Mouse (Mus musculus): ENCODE data around the gene Dvl3. TPM values are rescaled to one million over a fixed set of nuclear protein-coding genes. Genes with fewer than 3 reads are reported as not detected.
A peak's percentile ranks its signal among the peaks of the same experiment; 100 is the strongest.
"Not testable (repeated sequence)": the region's sequence is repeated elsewhere in the genome, so short reads cannot be mapped to it uniquely, and the experiment has no call there.

The Dvl3 gene
- 49.1 and 52.6 TPM in 2 replicates for polyA plus RNA-seq (2016; fragmentation: Nextera tagmentation; extraction: Ambion mirVana)

DNA sequence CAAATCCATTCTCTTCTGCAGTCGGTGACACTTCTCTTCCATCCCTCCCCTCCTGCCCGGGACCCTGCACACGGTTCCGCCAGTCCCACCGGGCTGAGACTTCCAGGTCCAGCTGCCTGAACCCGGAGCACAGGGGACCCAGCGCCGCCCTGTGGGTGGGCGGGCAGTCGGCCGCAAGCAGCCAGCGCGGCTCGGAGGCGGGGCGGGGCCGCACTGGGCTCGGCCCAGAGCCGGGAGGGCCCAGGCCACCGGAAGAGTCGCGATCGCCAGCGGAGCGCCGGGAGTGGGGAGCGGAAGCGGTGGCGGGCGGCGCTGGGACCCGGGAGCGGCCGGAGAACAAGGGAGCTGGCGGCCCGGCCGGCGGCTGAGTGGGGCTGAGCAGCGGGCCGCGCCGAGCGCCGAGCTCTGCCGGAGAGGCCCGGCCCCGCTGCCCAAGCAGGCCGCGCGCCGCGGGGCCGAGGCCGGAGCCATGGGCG lies at the start of gene Dvl3:
Gene Dvl3 (plus strand): TSS at position 257 of the 476 bp plus-strand sequence.
- peak; percentile 94 for ATAC-seq (ENCODE audit: low FRiP score, low read depth)
- H3K9me3 ChIP-seq, result no peaks in the 10 kb centered on the region
- H3K27ac ChIP-seq (replicated peaks), result peak within 1 kb of the TSS; percentile 95
- peak within 1 kb of the TSS; percentile 92 for H3K9ac ChIP-seq (replicated peaks)
- H3K4me1 ChIP-seq, result peaks cover 31% of the 10 kb centered on the region
- no peaks in the 10 kb centered on the region for H3K27me3 ChIP-seq
- H3K4me3 ChIP-seq, result peak within 1 kb of the TSS; percentile 79
- 0% methylated on average over 34 of the region's 55 CpGs for WGBS
- H3K4me2 ChIP-seq (replicated peaks), result peak within 1 kb of the TSS; percentile 69
- H3K36me3 ChIP-seq, result peaks cover 24% of the 10 kb centered on the region

DNA sequence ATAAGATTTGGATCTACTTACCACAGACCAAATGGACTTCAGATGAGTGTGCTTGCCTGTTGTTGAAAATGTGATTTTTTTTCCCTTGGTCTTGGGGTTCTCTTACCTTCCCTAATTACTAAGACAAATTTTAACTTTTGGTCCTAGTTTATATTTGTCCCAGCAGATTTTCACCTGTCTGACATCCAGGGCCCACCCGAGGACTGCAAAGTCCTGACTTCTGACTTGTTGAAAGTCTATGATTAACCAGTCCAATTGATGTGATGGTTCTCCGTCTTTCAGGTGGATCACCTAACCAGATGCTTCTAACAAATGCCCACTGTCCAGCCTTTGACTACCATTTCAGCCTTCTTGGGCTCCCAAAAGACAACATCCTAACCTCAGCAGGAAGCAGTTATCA lies 45.8 kb upstream of the Dvl3 start:
- Histone ChIP-seq H3K9ac (replicated peaks) (no peak overlapping the region), H3K4me3 (no peak overlapping the region), H3K4me2 (replicated peaks) (no peak overlapping the region), H3K27me3 (no peaks in the 10 kb centered on the region), H3K27ac (replicated peaks) (no peak overlapping the region), H3K36me3 (no peaks in the 10 kb centered on the region), H3K4me1 (no peaks in the 10 kb centered on the region), H3K9me3 (no peaks in the 10 kb centered on the region)
- no peak for ATAC-seq (ENCODE audit: low FRiP score, low read depth)
- WGBS, result 90% methylated on average over 2 of the region's 2 CpGs

GRCm38 (mm10) chr16:20471686-20472085 lies 45.1 kb upstream of the Dvl3 start:
- 63% methylated on average over 1 of the region's 1 CpGs for WGBS
- Histone ChIP-seq H3K9ac (replicated peaks) (no peak overlapping the region), H3K27ac (replicated peaks) (no peak overlapping the region), H3K4me1 (no peaks in the 10 kb centered on the region), H3K4me3 (no peak overlapping the region), H3K36me3 (no peaks in the 10 kb centered on the region), H3K27me3 (no peaks in the 10 kb centered on the region), H3K4me2 (replicated peaks) (no peak overlapping the region), H3K9me3 (no peaks in the 10 kb centered on the region)
- ATAC-seq (ENCODE audit: low FRiP score, low read depth), result no peak

- WGBS, result 76% methylated on average over 1 of the region's 1 CpGs
- no peaks in the 10 kb centered on the region for H3K4me1 ChIP-seq
- no peaks in the 10 kb centered on the region for H3K27me3 ChIP-seq
- H3K4me3 ChIP-seq, result no peak overlapping the region
- no peaks in the 10 kb centered on the region for H3K36me3 ChIP-seq
- no peak overlapping the region for H3K27ac ChIP-seq (replicated peaks)
- ATAC-seq (ENCODE audit: low FRiP score, low read depth), result no peak
- H3K4me2 ChIP-seq (replicated peaks), result no peak overlapping the region
- no peaks in the 10 kb centered on the region for H3K9me3 ChIP-seq
- no peak overlapping the region for H3K9ac ChIP-seq (replicated peaks)
Measured at GRCm38 (mm10) chr16:20473748-20474147, 43.0 kb upstream of the Dvl3 start.

DNA sequence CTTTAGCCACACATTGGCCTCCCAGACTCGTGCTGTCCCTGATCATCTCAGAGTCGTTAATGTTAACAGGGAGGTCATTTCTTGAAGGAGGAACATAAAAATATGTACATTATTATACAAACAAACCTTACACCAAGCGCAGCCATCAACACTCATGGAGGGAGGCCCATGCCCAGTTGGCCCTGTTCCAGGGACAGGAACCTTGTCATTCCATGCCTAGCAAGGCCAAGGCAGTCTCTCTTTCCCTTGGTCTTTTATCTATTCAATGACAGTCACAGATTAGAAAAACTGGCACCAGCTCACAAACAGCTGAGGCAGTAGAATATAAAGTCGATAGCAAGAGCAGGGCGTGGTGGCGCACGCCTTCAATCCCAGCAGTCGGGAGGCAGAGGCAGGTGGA lies 42.6 kb upstream of the Dvl3 start:
- Histone ChIP-seq H3K4me3 (no peak overlapping the region), H3K9me3 (no peaks in the 10 kb centered on the region), H3K4me1 (no peaks in the 10 kb centered on the region), H3K4me2 (replicated peaks) (no peak overlapping the region), H3K27ac (replicated peaks) (no peak overlapping the region), H3K9ac (replicated peaks) (no peak overlapping the region), H3K27me3 (no peaks in the 10 kb centered on the region), H3K36me3 (no peaks in the 10 kb centered on the region)
- ATAC-seq (ENCODE audit: low FRiP score, low read depth), result no peak
- WGBS, result 91% methylated on average over 8 of the region's 8 CpGs

- Histone ChIP-seq H3K4me1 (no peaks in the 10 kb centered on the region), H3K4me2 (replicated peaks) (no peak overlapping the region), H3K27ac (replicated peaks) (no peak overlapping the region), H3K9me3 (no peaks in the 10 kb centered on the region), H3K9ac (replicated peaks) (no peak overlapping the region), H3K4me3 (no peak overlapping the region), H3K36me3 (no peaks in the 10 kb centered on the region), H3K27me3 (no peaks in the 10 kb centered on the region)
- ATAC-seq (ENCODE audit: low FRiP score, low read depth), result no peak
- WGBS, result 91% methylated on average over 6 of the region's 6 CpGs
Measured at GRCm38 (mm10) chr16:20474786-20475185, 42.0 kb upstream of the Dvl3 start.

- 96% methylated on average over 1 of the region's 1 CpGs for WGBS
- no peaks in the 10 kb centered on the region for H3K9me3 ChIP-seq
- no peak for ATAC-seq (ENCODE audit: low FRiP score, low read depth)
- no peaks in the 10 kb centered on the region for H3K4me1 ChIP-seq
- H3K4me2 ChIP-seq (replicated peaks), result no peak overlapping the region
- H3K27me3 ChIP-seq, result no peaks in the 10 kb centered on the region
- H3K9ac ChIP-seq (replicated peaks), result no peak overlapping the region
- H3K27ac ChIP-seq (replicated peaks), result no peak overlapping the region
- no peaks in the 10 kb centered on the region for H3K36me3 ChIP-seq
- H3K4me3 ChIP-seq, result no peak overlapping the region
Measured at GRCm38 (mm10) chr16:20475335-20475734, 41.4 kb upstream of the Dvl3 start.

- H3K27ac ChIP-seq (replicated peaks), result no peak overlapping the region
- no peaks in the 10 kb centered on the region for H3K4me1 ChIP-seq
- no peaks in the 10 kb centered on the region for H3K9me3 ChIP-seq
- no peaks in the 10 kb centered on the region for H3K27me3 ChIP-seq
- no peaks in the 10 kb centered on the region for H3K36me3 ChIP-seq
- 72% methylated on average over 1 of the region's 1 CpGs for WGBS
- no peak overlapping the region for H3K4me2 ChIP-seq (replicated peaks)
- no peak overlapping the region for H3K4me3 ChIP-seq
- no peak for ATAC-seq (ENCODE audit: low FRiP score, low read depth)
- H3K9ac ChIP-seq (replicated peaks), result no peak overlapping the region
Measured at GRCm38 (mm10) chr16:20476857-20477256, 39.9 kb upstream of the Dvl3 start.

DNA sequence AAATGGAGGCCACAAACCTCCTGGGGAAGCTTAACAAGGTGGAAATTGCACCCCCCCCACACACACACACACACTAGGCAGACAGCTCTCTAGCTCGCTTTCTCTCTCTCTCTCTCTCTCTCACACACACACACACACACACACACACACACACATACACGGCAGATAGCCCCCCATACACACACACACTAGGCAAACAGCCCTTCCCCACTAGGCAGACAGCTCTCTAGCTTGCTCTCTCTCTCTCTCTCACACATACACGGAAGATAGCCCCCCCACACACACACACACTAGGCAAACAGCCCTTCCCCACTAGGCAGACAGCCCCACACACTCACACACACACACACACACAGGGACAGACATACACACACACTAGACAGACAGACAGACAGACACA lies 39.5 kb upstream of the Dvl3 start:
- 64% methylated on average over 3 of the region's 3 CpGs for WGBS
- no peaks in the 10 kb centered on the region for H3K27me3 ChIP-seq
- H3K36me3 ChIP-seq, result no peaks in the 10 kb centered on the region
- ATAC-seq (ENCODE audit: low FRiP score, low read depth), result no peak
- no peak overlapping the region for H3K27ac ChIP-seq (replicated peaks)
- no peak overlapping the region for H3K4me3 ChIP-seq
- H3K4me1 ChIP-seq, result no peaks in the 10 kb centered on the region
- no peak overlapping the region for H3K4me2 ChIP-seq (replicated peaks)
- H3K9ac ChIP-seq (replicated peaks), result no peak overlapping the region
- no peaks in the 10 kb centered on the region for H3K9me3 ChIP-seq

DNA sequence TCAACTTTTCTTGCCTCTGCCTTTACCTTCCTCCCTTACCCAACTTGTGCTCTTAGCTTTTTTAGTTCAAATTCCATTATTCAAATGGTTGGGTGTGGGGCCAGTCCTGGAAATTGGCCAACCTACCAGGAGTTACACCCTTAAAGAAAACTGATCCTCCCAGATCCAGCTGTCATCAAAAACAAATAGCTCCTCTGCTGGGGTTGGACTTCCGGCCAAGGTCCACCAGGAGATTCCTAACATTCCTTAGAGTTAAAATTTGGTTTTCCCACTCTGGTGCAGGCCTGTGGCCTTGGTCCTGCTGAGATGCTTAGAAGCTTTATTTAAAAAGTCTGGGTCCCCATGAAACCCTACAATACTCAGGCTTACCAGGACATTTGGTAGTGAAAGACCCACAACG lies 38.3 kb upstream of the Dvl3 start:
- Histone ChIP-seq H3K4me2 (replicated peaks) (no peak overlapping the region), H3K4me3 (no peak overlapping the region), H3K27me3 (no peaks in the 10 kb centered on the region), H3K9ac (replicated peaks) (no peak overlapping the region), H3K4me1 (no peaks in the 10 kb centered on the region), H3K27ac (replicated peaks) (no peak overlapping the region), H3K9me3 (no peaks in the 10 kb centered on the region), H3K36me3 (no peaks in the 10 kb centered on the region)
- no peak for ATAC-seq (ENCODE audit: low FRiP score, low read depth)
- 81% methylated on average over 2 of the region's 2 CpGs for WGBS

GRCm38 (mm10) chr16:20479026-20479760 lies 37.6 kb upstream of the Dvl3 start:
- WGBS, result 94% methylated on average over 12 of the region's 12 CpGs

GRCm38 (mm10) chr16:20480115-20480514 lies 36.7 kb upstream of the Dvl3 start:
- Histone ChIP-seq H3K27ac (replicated peaks) (no peak overlapping the region), H3K4me1 (no peaks in the 10 kb centered on the region), H3K4me2 (replicated peaks) (no peak overlapping the region), H3K9ac (replicated peaks) (no peak overlapping the region), H3K36me3 (no peaks in the 10 kb centered on the region), H3K4me3 (no peak overlapping the region), H3K27me3 (no peaks in the 10 kb centered on the region), H3K9me3 (no peaks in the 10 kb centered on the region)
- WGBS, result 31% methylated on average over 3 of the region's 3 CpGs
- ATAC-seq (ENCODE audit: low FRiP score, low read depth), result 0 out of 2 replicates have a peak, but pooled peaks have one; percentile 56

More at GRCm38 (mm10) chr16:20479026-20479760, 37.6 kb upstream of the Dvl3 start:
- not testable (repeated sequence) for ATAC-seq (ENCODE audit: low FRiP score, low read depth); H3K27ac ChIP-seq (replicated peaks); H3K4me1 ChIP-seq; H3K9ac ChIP-seq (replicated peaks); H3K36me3 ChIP-seq; H3K27me3 ChIP-seq; H3K4me2 ChIP-seq (replicated peaks); H3K4me3 ChIP-seq; H3K9me3 ChIP-seq

GRCm38 (mm10) chr16:20481746-20482145 lies 35.0 kb upstream of the Dvl3 start:
- Histone ChIP-seq H3K36me3 (no peaks in the 10 kb centered on the region), H3K4me3 (no peak overlapping the region), H3K27ac (replicated peaks) (no peak overlapping the region), H3K9ac (replicated peaks) (no peak overlapping the region), H3K4me1 (no peaks in the 10 kb centered on the region), H3K4me2 (replicated peaks) (no peak overlapping the region), H3K27me3 (no peaks in the 10 kb centered on the region), H3K9me3 (no peaks in the 10 kb centered on the region)
- WGBS, result 53% methylated on average over 2 of the region's 2 CpGs
- no peak for ATAC-seq (ENCODE audit: low FRiP score, low read depth)
